Mouse (Mus musculus) liver, embryonic 14.5 days (tissue): ENCODE results near the gene Psma5.

Source experiments
- CTCF ChIP-seq: IDR thresholded peaks from 2 replicates; pipeline ENCODE4 v1.5.1; 2016; ENCODE audit warnings: antibody characterized with exemption, low read depth, control low read depth
- EP300 ChIP-seq: IDR thresholded peaks from 2 replicates; pipeline ENCODE4 v1.6.1; 2016; ENCODE audit warnings: antibody characterized with exemption, low read depth

- TF ChIP-seq CTCF (no peak), EP300 (no peak)
These were observed 15.4 kb upstream of the Psma5 start for GRCm38 (mm10) chr3:108241243-108241839.
